Mouse (Mus musculus) thymus, postnatal 36 days (tissue): Measurements from ENCODE around the gene Olfr748.
"Not testable (repeated sequence)": the region's sequence is repeated elsewhere in the genome, so short reads cannot be mapped to it uniquely, and the experiment has no call there.

Experiments used
- DNase-seq, 2 experiments: peaks; one replicate each; pipeline ENCODE4 v3.0.0; 2022; ENCODE audit warnings: mixed read lengths in 2 of 2

Olfr748 gene

GRCm38 (mm10) chr14:50707073-50707472 is at the start of gene Olfr748:
Gene Olfr748, plus strand, starts transcription at chr14:50707373.
- no peak for DNase-seq

- DNase-seq: no peak
These were observed 14.1 kb upstream of the Olfr748 start, which contains the start of gene Olfr747 for GRCm38 (mm10) chr14:50693106-50693505. Gene Olfr747, minus strand, starts transcription at chr14:50693206.

- not testable (repeated sequence) for DNase-seq
These were observed 12.7 kb downstream of the Olfr748 start for GRCm38 (mm10) chr14:50719875-50720274.

- not testable (repeated sequence) for DNase-seq
These were observed 15.2 kb downstream of the Olfr748 start for GRCm38 (mm10) chr14:50722371-50722770.

GRCm38 (mm10) chr14:50740334-50740733 is 33.2 kb downstream of the Olfr748 start:
- DNase-seq: no peak

- DNase-seq: no peak
These were observed 34.4 kb downstream of the Olfr748 start for GRCm38 (mm10) chr14:50741584-50741983.

GRCm38 (mm10) chr14:50744994-50745393 is 37.8 kb downstream of the Olfr748 start, which contains the start of gene Olfr749:
Gene Olfr749, minus strand, starts transcription at chr14:50745094.
- DNase-seq: no peak

- no peak for DNase-seq
These were observed 51.4 kb downstream of the Olfr748 start for GRCm38 (mm10) chr14:50758416-50759085.
